Mouse (Mus musculus) lung, embryonic 14.5 days (tissue): ENCODE measurements at regions not wholly inside any gene's neighbourhood (a gene's known extent, or its start where the extent isn't known, plus 50 kb on each side); places are given as distances from the start of the nearest gene placed in this dataset.

Experiments used
- ATAC-seq: fragments of 200-750 bp; cut with Nextera tagmentation; 2 replicates; pipeline ENCODE4 v1.8.0; 2017; ENCODE audit warnings: mild to moderate bottlenecking, moderate TSS enrichment, moderate library complexity; ENCODE audit not compliant: insufficient read depth
- DNase-seq: peaks from one replicate; pipeline ENCODE4 v3.0.0-alpha.2; 2015
- H3K27ac ChIP-seq: fragments of 300-500 bp; sonication (generic); 2 replicates; pipeline ENCODE4 v1.5.1; 2014; ENCODE audit warnings: low read depth, mild to moderate bottlenecking, moderate library complexity
- H3K27me3 ChIP-seq: fragments of 300-500 bp; sonication (generic); 2 replicates; pipeline ENCODE4 v1.6.1; 2014; ENCODE audit warnings: low read length, control low read depth; ENCODE audit not compliant: insufficient read depth
- H3K36me3 ChIP-seq: fragments of 300-500 bp; sonication (generic); 2 replicates; pipeline ENCODE4 v1.6.1; 2014; ENCODE audit warnings: control low read depth; ENCODE audit not compliant: insufficient read depth
- H3K4me1 ChIP-seq: fragments of 300-500 bp; sonication (generic); 2 replicates; pipeline ENCODE4 v1.6.1; 2014; ENCODE audit warnings: antibody characterized with exemption, control low read depth; ENCODE audit not compliant: insufficient read depth
- H3K4me2 ChIP-seq: fragments of 300-500 bp; sonication (generic); 2 replicates; pipeline ENCODE4 v1.6.1; 2014; ENCODE audit warnings: mild to moderate bottlenecking
- H3K4me3 ChIP-seq: fragments of 300-500 bp; sonication (generic); 2 replicates; pipeline ENCODE4 v1.5.1; 2014; ENCODE audit warnings: low read depth, low read length
- H3K9ac ChIP-seq: fragments of 300-500 bp; sonication (generic); 2 replicates; pipeline ENCODE4 v1.6.1; 2014
- H3K9me3 ChIP-seq: fragments of 300-500 bp; sonication (generic); 2 replicates; pipeline ENCODE4 v1.6.1; 2016; ENCODE audit warnings: low read depth, low read length, control low read depth
- CTCF ChIP-seq: IDR thresholded peaks from 2 replicates; pipeline ENCODE4 v1.5.1; 2016; ENCODE audit warnings: antibody characterized with exemption, low read depth
- WGBS: fragments of 180-500 bp; shearing (Covaris S2); extraction: QIAGEN DNeasy Blood & Tissue Kit; methylation state at CpG from one replicate; pipeline ENCODE4 v1.1.7; 2014; 5-methylcytosine and 5-hydroxymethylcytosine counted together

- ATAC-seq, result peak; percentile 81; the same call in 1 of the 2 replicates
- WGBS, result 40% methylated on average over 2 of the region's 2 CpGs
- Histone ChIP-seq H3K27ac (peak overlapping the region; percentile 39; the same call in 1 of the 2 replicates), H3K4me2 (no peak overlapping the region), H3K4me3 (no peak overlapping the region), H3K36me3 (no peaks in the 10 kb centered on the region), H3K9ac (no peak overlapping the region), H3K9me3 (no peaks in the 10 kb centered on the region), H3K27me3 (no peaks in the 10 kb centered on the region), H3K4me1 (peaks cover 3% of the 10 kb centered on the region; the same call in 1 of the 2 replicates)
- TF ChIP-seq CTCF, result no peak
- peak; percentile 56 for DNase-seq
These were observed 356.2 kb upstream of the Tenm4 start for GRCm38 (mm10) chr7:95814865-95815264.

- Histone ChIP-seq H3K4me2 (no peak overlapping the region), H3K27me3 (no peaks in the 10 kb centered on the region), H3K4me1 (no peaks in the 10 kb centered on the region), H3K36me3 (no peaks in the 10 kb centered on the region), H3K9me3 (no peaks in the 10 kb centered on the region), H3K9ac (no peak overlapping the region), H3K27ac (no peak overlapping the region), H3K4me3 (no peak overlapping the region)
- 88% methylated on average over 4 of the region's 4 CpGs for WGBS
- DNase-seq (no peak), ATAC-seq (no peak)
- TF ChIP-seq CTCF, result no peak
These were observed 347.5 kb upstream of the Tenm4 start for GRCm38 (mm10) chr7:95823539-95823938.

GRCm38 (mm10) chr7:95829889-95830288 is 341.2 kb upstream of the Tenm4 start:
- WGBS, result 72% methylated on average over 4 of the region's 4 CpGs
- no peaks in the 10 kb centered on the region for H3K36me3 ChIP-seq
- no peak for TF ChIP-seq CTCF
- H3K4me3 ChIP-seq, result no peak overlapping the region
- no peak for DNase-seq
- H3K27ac ChIP-seq, result no peak overlapping the region
- H3K4me2 ChIP-seq, result no peak overlapping the region
- H3K9me3 ChIP-seq, result no peaks in the 10 kb centered on the region
- H3K9ac ChIP-seq, result no peak overlapping the region
- H3K27me3 ChIP-seq, result no peaks in the 10 kb centered on the region
- H3K4me1 ChIP-seq, result no peaks in the 10 kb centered on the region
- no peak for ATAC-seq

- no peaks in the 10 kb centered on the region for H3K36me3 ChIP-seq
- no peak overlapping the region for H3K4me3 ChIP-seq
- WGBS, result 86% methylated on average over 10 of the region's 10 CpGs
- no peaks in the 10 kb centered on the region for H3K9me3 ChIP-seq
- no peaks in the 10 kb centered on the region for H3K27me3 ChIP-seq
- no peaks in the 10 kb centered on the region for H3K4me1 ChIP-seq
- DNase-seq (no peak), ATAC-seq (no peak)
- no peak for TF ChIP-seq CTCF
- H3K9ac ChIP-seq, result no peak overlapping the region
- H3K27ac ChIP-seq, result no peak overlapping the region
- no peak overlapping the region for H3K4me2 ChIP-seq
These were observed 336.7 kb upstream of the Tenm4 start for GRCm38 (mm10) chr7:95834236-95834919.

GRCm38 (mm10) chr7:95840476-95840875 is 330.6 kb upstream of the Tenm4 start:
- Histone ChIP-seq H3K27ac (no peak overlapping the region), H3K9ac (no peak overlapping the region), H3K4me3 (no peak overlapping the region), H3K27me3 (no peaks in the 10 kb centered on the region), H3K36me3 (no peaks in the 10 kb centered on the region), H3K9me3 (no peaks in the 10 kb centered on the region), H3K4me2 (no peak overlapping the region), H3K4me1 (no peaks in the 10 kb centered on the region)
- no peak for TF ChIP-seq CTCF
- ATAC-seq (no peak), DNase-seq (no peak)
- 70% methylated on average over 2 of the region's 2 CpGs for WGBS

- 74% methylated on average over 2 of the region's 2 CpGs for WGBS
- no peak for TF ChIP-seq CTCF
- Histone ChIP-seq H3K4me2 (no peak overlapping the region), H3K4me1 (no peaks in the 10 kb centered on the region), H3K27ac (no peak overlapping the region), H3K9me3 (no peaks in the 10 kb centered on the region), H3K4me3 (no peak overlapping the region), H3K9ac (no peak overlapping the region), H3K36me3 (no peaks in the 10 kb centered on the region), H3K27me3 (no peaks in the 10 kb centered on the region)
- ATAC-seq (no peak), DNase-seq (no peak)
These were observed 321.2 kb upstream of the Tenm4 start for GRCm38 (mm10) chr7:95849874-95850273.

GRCm38 (mm10) chr7:95852630-95853029 is 318.4 kb upstream of the Tenm4 start:
- DNase-seq (no peak), ATAC-seq (no peak)
- Histone ChIP-seq H3K27me3 (no peaks in the 10 kb centered on the region), H3K9me3 (no peaks in the 10 kb centered on the region), H3K27ac (no peak overlapping the region), H3K4me1 (no peaks in the 10 kb centered on the region), H3K36me3 (no peaks in the 10 kb centered on the region), H3K4me2 (no peak overlapping the region), H3K4me3 (no peak overlapping the region), H3K9ac (no peak overlapping the region)
- 60% methylated on average over 6 of the region's 6 CpGs for WGBS
- TF ChIP-seq CTCF, result no peak
